ENCODE assay signal across 22 mouse cellular contexts in the genomic region with DNA sequence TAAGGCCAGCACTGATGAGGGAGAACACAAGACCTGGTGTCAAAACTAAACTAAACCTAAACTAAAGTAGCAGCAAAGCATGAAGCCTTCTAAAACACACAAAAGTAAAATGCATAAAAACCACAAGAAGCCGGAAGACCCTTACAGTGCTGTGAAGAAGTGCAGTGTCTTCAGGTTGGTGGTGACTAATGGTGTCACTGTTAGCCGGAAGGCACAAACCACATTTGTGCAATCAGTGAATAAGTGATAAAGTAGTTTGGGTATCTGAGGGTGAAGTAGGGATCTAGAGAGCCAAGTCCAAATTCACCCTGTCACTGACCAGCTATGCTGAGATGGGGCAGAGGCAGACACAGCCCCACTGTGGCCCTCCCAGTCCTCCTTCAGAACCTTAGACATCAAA. TPM values are rescaled to one million over a fixed set of nuclear protein-coding genes. Genes with fewer than 3 reads are reported as not detected.
DNase-seq lines count a peak whose midpoint lies in the region; ATAC-seq and TF ChIP-seq lines count a peak whose summit lies in the region.
"Had no signal": no experiment of that assay in that cellular context is flagged by ENCODE, and none has a peak within 500 bp of the region (broad histone marks: within the 10 kb centered on the region; RNA-seq: fewer than 3 reads in every experiment).

No protein-coding gene starts in this region.

- H3K36me3 ChIP-seq in liver, embryonic 14.5 days (replicated peaks; ENCODE audit: control insufficient read depth, insufficient read depth, low read depth): peaks cover 17% of the 10 kb centered on the region

- no peak for ATAC-seq in liver, embryonic 14.5 days (ENCODE audit: insufficient read depth)
- ATAC-seq in granulocyte monocyte progenitor cell, adult 5-6 weeks (replicated peaks; ENCODE audit: poor library complexity, severe bottlenecking): peak; percentile 83
- peak; percentile 33 for ATAC-seq in megakaryocyte progenitor cell, adult 5-6 weeks (replicated peaks; ENCODE audit: poor library complexity)
- no peak for ATAC-seq in erythroid progenitor cell, adult 5-6 weeks (replicated peaks; ENCODE audit: low FRiP score, poor library complexity, severe bottlenecking)
- ATAC-seq: activated CD4-positive, CD25-positive, alpha-beta regulatory T cell, adult 4 months; CD4-positive, CD25-positive, alpha-beta regulatory T cell, adult 4 months; forebrain, embryonic 15.5 days had no signal

- 64% methylated on average over 2 of the region's 2 CpGs for WGBS in liver, embryonic 14.5 days (ENCODE audit: insufficient replicate concordance)

- H3K27me3 ChIP-seq in liver, embryonic 14.5 days (ENCODE audit: control insufficient read depth, insufficient read depth, low read length): no peaks in the 10 kb centered on the region
- H3K27me3 ChIP-seq: embryonic facial prominence, embryonic 15.5 days; forebrain, embryonic 15.5 days; heart, embryonic 12.5 days had no signal

- no peak overlapping the region for H3K4me2 ChIP-seq in liver, embryonic 14.5 days (ENCODE audit: low read depth)
- H3K4me2 ChIP-seq: embryonic facial prominence, embryonic 15.5 days; forebrain, embryonic 15.5 days; heart, embryonic 12.5 days; hindbrain, embryonic 14.5 days had no signal

- H3K4me3 ChIP-seq in liver, embryonic 14.5 days (ENCODE audit: insufficient read depth in 1 of 2, low read depth in 2 of 2, low read length in 2 of 2): no peak overlapping the region
- H3K4me3 ChIP-seq: embryonic facial prominence, embryonic 15.5 days; erythroblast, embryonic 14.5 days; forebrain, embryonic 15.5 days; heart, embryonic 12.5 days; hindbrain, embryonic 10.5 days had no signal

- no peak for TF ChIP-seq CTCF in liver, embryonic 14.5 days (IDR thresholded peaks at IDR 0.05; ENCODE audit: low read depth)

- peaks cover 47 to 53% of the 10 kb centered on the region in 2 experiments for H3K4me1 ChIP-seq in liver, embryonic 14.5 days (replicated peaks; ENCODE audit: control insufficient read depth in 2 of 2, insufficient read depth in 2 of 2, low read length in 1 of 2)

- no peak for TF ChIP-seq EP300 in liver, embryonic 14.5 days (IDR thresholded peaks at IDR 0.05; ENCODE audit: low read depth)

- 0 out of 2 replicates have a peak overlapping the region, but pooled peaks have one; percentile 10 for H3K9ac ChIP-seq in liver, embryonic 14.5 days (replicated peaks)
- H3K9ac ChIP-seq: embryonic facial prominence, embryonic 15.5 days; forebrain, embryonic 15.5 days; heart, embryonic 12.5 days; hindbrain, embryonic 14.5 days had no signal

- no peak for DNase-seq in liver, embryonic 14.5 days (ENCODE audit: low read depth in 3 of 3, low spot score in 3 of 3)
- DNase-seq in liver: no peak
- DNase-seq in adrenal gland, postnatal 25 days: no peak
- no peak for DNase-seq in thymus, postnatal 4 days
- DNase-seq: adrenal gland, postnatal 14 days; B cell, adult 2 months; cerebellum, adult 18-20 months; cerebellum, postnatal 14 days; embryo, embryonic 11 days; gastrocnemius, postnatal 14 days had no signal

- H3K27ac ChIP-seq in liver, embryonic 14.5 days: peak overlapping the region; percentile 35; the same call in 1 of the 2 replicates
- H3K27ac ChIP-seq: embryonic facial prominence, embryonic 15.5 days; hindbrain, embryonic 10.5 days; hindbrain, embryonic 14.5 days had no signal

- no peaks in the 10 kb centered on the region for H3K9me3 ChIP-seq in liver, embryonic 14.5 days (ENCODE audit: control insufficient read depth, low read length)
- H3K9me3 ChIP-seq: embryonic facial prominence, embryonic 15.5 days; forebrain, embryonic 15.5 days; G1E; heart, embryonic 12.5 days; hindbrain, embryonic 10.5 days had no signal

RNA-seq across cellular contexts. Expression of a gene that starts 58.7 kb away (rescaled TPM):
- 0.84 and 1.2 TPM in 2 replicates for polyA plus RNA-seq in liver, embryonic 14.5 days (2012; rRNA removed)
- polyA plus RNA-seq in liver, embryonic 14.5 days (2014; fragmentation: Nextera tagmentation; extraction: Ambion mirVana): 1.0 and 1.6 TPM in 2 replicates
- 0.26 TPM in 1 of 2 replicates, not detected in the other for total RNA-seq in granulocyte monocyte progenitor cell, adult 5-6 weeks (2014; fragmentation: Nextera tagmentation)
- total RNA-seq in granulocyte monocyte progenitor cell, adult 5-6 weeks (2017): not detected in 2 replicates
- 0.34 and 0.42 TPM in 2 replicates for total RNA-seq in megakaryocyte progenitor cell, adult 5-6 weeks (2015)
- 0.27 TPM in 1 of 2 replicates, not detected in the other for total RNA-seq in megakaryocyte progenitor cell, adult 5-6 weeks (2017)
- total RNA-seq in adrenal gland, postnatal 25 days (2021): 5.9 and 8.9 TPM in 2 replicates
- 2.5 and 3.4 TPM in 2 replicates for total RNA-seq in erythroid progenitor cell, adult 5-6 weeks (2015; ENCODE audit: low replicate concordance)
- 2.1 and 2.3 TPM in 2 replicates for total RNA-seq in erythroid progenitor cell, adult 5-6 weeks (2017; ENCODE audit: low replicate concordance)

Comparison
In these comparisons a context has a peak if more than half of its experiments do, and no peak if none do; other contexts are left out.
1. ATAC-seq: peak in granulocyte monocyte progenitor cell, adult 5-6 weeks (single experiment) and megakaryocyte progenitor cell, adult 5-6 weeks (single experiment); none in liver, embryonic 14.5 days (single experiment) and erythroid progenitor cell, adult 5-6 weeks (single experiment).